In genomic region chr9:113707481-113708360, GRCm38 (mm10) we compare ENCODE assay signal across 8 mouse cellular contexts. TPM values are rescaled to one million over a fixed set of nuclear protein-coding genes. Genes with fewer than 3 reads are reported as not detected.
A peak's percentile ranks its signal among the peaks of the same experiment; 100 is the strongest.
DNase-seq lines count a peak whose midpoint lies in the region; ATAC-seq and TF ChIP-seq lines count a peak whose summit lies in the region.

Gene Pdcd6ip (minus strand): TSS chr9:113708259.

- peak within 1 kb of the TSS; percentile 98 for H3K4me3 ChIP-seq in G1E (ENCODE audit: low read depth, low read length)
- peak within 1 kb of the TSS; percentile 97 for H3K4me3 ChIP-seq in cerebellum, adult 2 months (replicated peaks; ENCODE audit: insufficient read depth, low read depth, low read length)
- H3K4me3 ChIP-seq in forebrain, postnatal 0 days (ENCODE audit: low read depth, low read length): peak within 1 kb of the TSS; percentile 97
- H3K4me3 ChIP-seq in lung, embryonic 15.5 days: peak within 1 kb of the TSS; percentile 63

- peak within 1 kb of the TSS; percentile 74 for H3K4me2 ChIP-seq in forebrain, postnatal 0 days (ENCODE audit: low read depth)
- peak within 1 kb of the TSS; percentile 77 for H3K4me2 ChIP-seq in lung, embryonic 15.5 days

- WGBS in cerebellum, adult 2 months: under 1% methylated on average over 77 of the region's 77 CpGs
- 3% methylated on average over 75 of the region's 77 CpGs for WGBS in forebrain, postnatal 0 days
- WGBS in lung, embryonic 15.5 days: under 1% methylated on average over 74 of the region's 77 CpGs

- H3K27ac ChIP-seq in cerebellum, adult 2 months (ENCODE audit: insufficient read depth, low read length): peak within 1 kb of the TSS; percentile 81
- H3K27ac ChIP-seq in forebrain, postnatal 0 days (ENCODE audit: low read depth, low read length): peak within 1 kb of the TSS; percentile 79
- H3K27ac ChIP-seq in lung, embryonic 15.5 days: peak within 1 kb of the TSS; percentile 85

- H3K4me1 ChIP-seq in G1E (ENCODE audit: insufficient read depth, low read depth, low read length): peaks cover 31% of the 10 kb centered on the region
- peaks cover 2% of the 10 kb centered on the region; the same call in 1 of the 2 replicates for H3K4me1 ChIP-seq in cerebellum, adult 2 months (ENCODE audit: control insufficient read depth, insufficient read depth, low read length)
- H3K4me1 ChIP-seq in forebrain, postnatal 0 days (ENCODE audit: insufficient read depth): peaks cover 14% of the 10 kb centered on the region
- H3K4me1 ChIP-seq in lung, embryonic 15.5 days: peaks cover 15% of the 10 kb centered on the region

- H3K9me3 ChIP-seq in G1E (replicated peaks): no peaks in the 10 kb centered on the region
- no peaks in the 10 kb centered on the region for H3K9me3 ChIP-seq in forebrain, postnatal 0 days (ENCODE audit: low read length)
- no peaks in the 10 kb centered on the region for H3K9me3 ChIP-seq in lung, embryonic 15.5 days

- TF ChIP-seq POLR2A in cerebellum, adult 2 months (IDR thresholded peaks at IDR 0.05; ENCODE audit: borderline replicate concordance, insufficient read depth, low read length): peak; percentile 82

- peaks cover 16% of the 10 kb centered on the region for H3K27me3 ChIP-seq in G1E (ENCODE audit: insufficient read depth, low read length)
- no peaks in the 10 kb centered on the region for H3K27me3 ChIP-seq in cerebellum, adult 2 months (ENCODE audit: control insufficient read depth, insufficient read depth, low read length)
- no peaks in the 10 kb centered on the region for H3K27me3 ChIP-seq in forebrain, postnatal 0 days (ENCODE audit: insufficient read depth, low read length)
- H3K27me3 ChIP-seq in lung, embryonic 15.5 days: no peaks in the 10 kb centered on the region

- peak within 1 kb of the TSS; percentile 95 for H3K9ac ChIP-seq in forebrain, postnatal 0 days
- peak within 1 kb of the TSS; percentile 79 for H3K9ac ChIP-seq in lung, embryonic 15.5 days

- peaks cover 35% of the 10 kb centered on the region for H3K36me3 ChIP-seq in G1E (replicated peaks)
- no peaks in the 10 kb centered on the region for H3K36me3 ChIP-seq in forebrain, postnatal 0 days (ENCODE audit: insufficient read depth)
- no peaks in the 10 kb centered on the region for H3K36me3 ChIP-seq in lung, embryonic 15.5 days

- TF ChIP-seq CTCF in G1E (IDR thresholded peaks at IDR 0.05; ENCODE audit: low read depth, low read length): no peak
- TF ChIP-seq CTCF in cerebellum, adult 2 months (IDR thresholded peaks at IDR 0.05; ENCODE audit: borderline replicate concordance, insufficient read depth, low read depth, low read length): no peak
- no peak for TF ChIP-seq CTCF in forebrain, postnatal 0 days (IDR thresholded peaks at IDR 0.05; ENCODE audit: low read depth)

- peak; percentile 56 for ATAC-seq in G1E (ENCODE audit: extremely low read depth, insufficient number of reproducible peaks, low FRiP score, poor library complexity, severe bottlenecking)
- peak; percentile 95 for ATAC-seq in forebrain, postnatal 0 days
- ATAC-seq in lung, embryonic 15.5 days (ENCODE audit: borderline replicate concordance, extremely low read depth, low FRiP score, low TSS enrichment): peak; percentile 90

- peak; percentile 86 for DNase-seq in G1E (ENCODE audit: low spot score)
- DNase-seq in cerebellum, adult 2 months: peak; percentile 94 to 95
- peak; percentile 96 for DNase-seq in forebrain, postnatal 0 days
- DNase-seq in heart, postnatal 4 days: peak; percentile 95
- DNase-seq in layer of hippocampus, adult 8-10 months (ENCODE audit: low spot score in 2 of 2): peak; percentile 84 to 91
- peak; percentile 82 for DNase-seq in ovary, adult 18-20 months (ENCODE audit: low spot score)
- peak; percentile 90 for DNase-seq in thymus, postnatal 0 days (ENCODE audit: low spot score)

RNA-seq across cellular contexts. Expression of gene Pdcd6ip, which starts in this region (rescaled TPM):
- 211 and 215 TPM in 2 replicates for total RNA-seq in G1E (2014; fragmentation: Nextera tagmentation)
- 66.9 and 89.7 TPM in 2 replicates for total RNA-seq in G1E (2017)
- 224 and 271 TPM in 2 replicates for polyA plus RNA-seq in G1E (2012)
- polyA plus RNA-seq in cerebellum, adult 2 months (2012; rRNA removed): 52.9 and 56.1 TPM in 2 replicates
- 20.7 and 34.7 TPM in 2 replicates for total RNA-seq in forebrain, postnatal 0 days (2014; rRNA removed)
- polyA plus RNA-seq in forebrain, postnatal 0 days (2015; fragmentation: Nextera tagmentation; extraction: Ambion mirVana): 28.8 and 29.3 TPM in 2 replicates
- total RNA-seq in heart, postnatal 4 days (2021): 10 to 100 TPM; 92.7 to 96.5 TPM
- 10 to 100 TPM; 65.8 to 74.4 (median 68.9) TPM for total RNA-seq in layer of hippocampus, adult 8-10 months (2022)
- 69.7 and 75.9 TPM in 2 replicates for polyA plus RNA-seq in lung, embryonic 15.5 days (2015; fragmentation: Nextera tagmentation; extraction: Ambion mirVana)
- 84.8 and 92.5 TPM in 2 replicates for polyA plus RNA-seq in thymus, postnatal 0 days (2015; fragmentation: Nextera tagmentation; extraction: Ambion mirVana)

Comparison
In these comparisons a context has a peak if more than half of its experiments do, and no peak if none do; other contexts are left out.
1. Peak in every context shown above with its lines: DNase-seq, ATAC-seq, H3K4me3 ChIP-seq and H3K27ac ChIP-seq.